Mouse (Mus musculus) heart, adult 18-20 months (tissue): ENCODE data around the gene Fgfr2. TPM values are rescaled to one million over a fixed set of nuclear protein-coding genes. Genes with fewer than 3 reads are reported as not detected.
A peak's percentile ranks its signal among the peaks of the same experiment; 100 is the strongest.

Source experiments
- DNase-seq, 2 experiments: peaks; one replicate each; pipeline ENCODE4 v3.0.0; 2021 to 2022; ENCODE audit warnings: mixed read lengths in 1 of 2
- total RNA-seq, 2 experiments: library from RNA; stranded (reverse); gene quantifications; 2 replicates each; pipeline ENCODE4 v1.2.3; 2021

Fgfr2 gene
- total RNA-seq, 2 experiments from 2014 or later = 1.3 to 2.6 TPM

- DNase-seq = no peak
These were observed 2482.5 kb downstream of the Fgfr2 start for GRCm38 (mm10) chr7:130640681-130641080.

GRCm38 (mm10) chr7:130637811-130638210 lies 2485.3 kb downstream of the Fgfr2 start:
- DNase-seq = no peak

- no peak for DNase-seq
These were observed 2486.2 kb downstream of the Fgfr2 start for GRCm38 (mm10) chr7:130636902-130637301.

- DNase-seq = no peak
These were observed 2486.9 kb downstream of the Fgfr2 start for GRCm38 (mm10) chr7:130636274-130636673.

- DNase-seq = no peak
These were observed 2487.9 kb downstream of the Fgfr2 start for GRCm38 (mm10) chr7:130635212-130635611.

GRCm38 (mm10) chr7:130634259-130634871 lies 2488.8 kb downstream of the Fgfr2 start:
- no peak for DNase-seq

GRCm38 (mm10) chr7:130632379-130632732 lies 2490.8 kb downstream of the Fgfr2 start:
- DNase-seq = no peak

GRCm38 (mm10) chr7:130631553-130632378 lies 2491.4 kb downstream of the Fgfr2 start:
- peak; percentile 58 to 63 for DNase-seq

GRCm38 (mm10) chr7:130630956-130631355 lies 2492.2 kb downstream of the Fgfr2 start:
- no peak for DNase-seq

GRCm38 (mm10) chr7:130629999-130630398 lies 2493.2 kb downstream of the Fgfr2 start:
- no peak for DNase-seq

GRCm38 (mm10) chr7:130628601-130629000 lies 2494.5 kb downstream of the Fgfr2 start:
- DNase-seq = no peak

- no peak for DNase-seq
These were observed 2497.8 kb downstream of the Fgfr2 start for GRCm38 (mm10) chr7:130625361-130625760.

- DNase-seq = no peak
These were observed 2498.9 kb downstream of the Fgfr2 start for GRCm38 (mm10) chr7:130624299-130624698.

GRCm38 (mm10) chr7:130622359-130622758 lies 2500.8 kb downstream of the Fgfr2 start:
- no peak for DNase-seq

- DNase-seq = peak; percentile 50 to 62
These were observed 2501.2 kb downstream of the Fgfr2 start for GRCm38 (mm10) chr7:130621953-130622352.

GRCm38 (mm10) chr7:130621068-130621467 lies 2502.1 kb downstream of the Fgfr2 start:
- no peak for DNase-seq

GRCm38 (mm10) chr7:130617591-130617990 lies 2505.6 kb downstream of the Fgfr2 start:
- no peak for DNase-seq

GRCm38 (mm10) chr7:130613973-130614372 lies 2509.2 kb downstream of the Fgfr2 start:
- no peak for DNase-seq

GRCm38 (mm10) chr7:130606958-130607357 lies 2516.2 kb downstream of the Fgfr2 start:
- DNase-seq = no peak

GRCm38 (mm10) chr7:130605111-130605510 lies 2518.0 kb downstream of the Fgfr2 start:
- peak in 1 of 2 experiments; percentile 57 for DNase-seq

GRCm38 (mm10) chr7:130604390-130604789 lies 2518.8 kb downstream of the Fgfr2 start:
- DNase-seq = no peak

- no peak for DNase-seq
These were observed 2519.6 kb downstream of the Fgfr2 start for GRCm38 (mm10) chr7:130603556-130603955.

GRCm38 (mm10) chr7:130602804-130603203 lies 2520.3 kb downstream of the Fgfr2 start:
- no peak for DNase-seq

GRCm38 (mm10) chr7:130600546-130600945 lies 2522.6 kb downstream of the Fgfr2 start:
- no peak for DNase-seq
